Comparison of ENCODE assay signal across 33 mouse cellular contexts in the genomic region with DNA sequence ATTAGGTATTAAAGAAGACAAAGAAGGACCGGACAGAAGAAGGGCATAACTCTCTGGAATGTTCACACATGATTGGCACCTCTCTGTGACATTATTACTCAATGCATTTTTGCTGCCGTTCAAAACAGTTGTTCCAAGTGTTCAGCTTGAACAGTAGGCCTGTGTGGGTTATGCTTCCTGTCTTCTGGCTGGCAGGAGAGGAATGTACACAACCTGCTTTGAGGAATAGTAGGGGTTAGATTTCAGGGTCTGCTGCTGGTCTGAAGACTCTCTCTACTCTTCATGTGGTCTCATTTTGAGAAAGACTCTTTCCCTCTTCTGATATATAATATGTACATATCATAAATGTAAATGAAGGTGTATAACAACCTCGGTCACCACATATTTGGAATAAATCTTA.
DNase-seq lines count a peak whose midpoint lies in the region; ATAC-seq lines count a peak whose summit lies in the region.
"Had no signal": no experiment of that assay in that cellular context is flagged by ENCODE, and none has a peak within 500 bp of the region (broad histone marks: within the 10 kb centered on the region; RNA-seq: fewer than 3 reads in every experiment).

No protein-coding gene starts in this region.

- no peaks in the 10 kb centered on the region for H3K27me3 ChIP-seq in hindbrain, embryonic 12.5 days
- H3K27me3 ChIP-seq in hindbrain, embryonic 13.5 days = no peaks in the 10 kb centered on the region
- H3K27me3 ChIP-seq in embryonic facial prominence, embryonic 15.5 days = no peaks in the 10 kb centered on the region
- H3K27me3 ChIP-seq in limb, embryonic 13.5 days = no peaks in the 10 kb centered on the region
- H3K27me3 ChIP-seq: forebrain, embryonic 15.5 days; midbrain, embryonic 15.5 days; neural tube, embryonic 12.5 days; stomach, embryonic 15.5 days had no signal

- H3K36me3 ChIP-seq in hindbrain, embryonic 12.5 days = no peaks in the 10 kb centered on the region
- no peaks in the 10 kb centered on the region for H3K36me3 ChIP-seq in hindbrain, embryonic 13.5 days
- no peaks in the 10 kb centered on the region for H3K36me3 ChIP-seq in embryonic facial prominence, embryonic 15.5 days
- no peaks in the 10 kb centered on the region for H3K36me3 ChIP-seq in limb, embryonic 13.5 days
- H3K36me3 ChIP-seq: forebrain, embryonic 10.5 days; forebrain, embryonic 15.5 days; hindbrain, embryonic 10.5 days; midbrain, embryonic 10.5 days; midbrain, embryonic 15.5 days; neural tube, embryonic 12.5 days; stomach, embryonic 15.5 days had no signal

- H3K9me3 ChIP-seq in hindbrain, embryonic 12.5 days (replicated peaks) = no peaks in the 10 kb centered on the region
- no peaks in the 10 kb centered on the region for H3K9me3 ChIP-seq in hindbrain, embryonic 13.5 days
- no peaks in the 10 kb centered on the region for H3K9me3 ChIP-seq in embryonic facial prominence, embryonic 15.5 days (replicated peaks)
- H3K9me3 ChIP-seq in limb, embryonic 13.5 days = no peaks in the 10 kb centered on the region
- H3K9me3 ChIP-seq: forebrain, embryonic 10.5 days; forebrain, embryonic 15.5 days; hindbrain, embryonic 10.5 days; midbrain, embryonic 10.5 days; midbrain, embryonic 15.5 days; neural tube, embryonic 12.5 days; stomach, embryonic 15.5 days had no signal

- H3K9ac ChIP-seq in hindbrain, embryonic 12.5 days = no peak overlapping the region
- no peak overlapping the region for H3K9ac ChIP-seq in hindbrain, embryonic 13.5 days
- H3K9ac ChIP-seq in embryonic facial prominence, embryonic 15.5 days = no peak overlapping the region
- H3K9ac ChIP-seq in limb, embryonic 13.5 days = no peak overlapping the region
- H3K9ac ChIP-seq: forebrain, embryonic 15.5 days; liver, embryonic 14.5 days; lung, embryonic 14.5 days; midbrain, embryonic 15.5 days; neural tube, embryonic 12.5 days; stomach, embryonic 15.5 days had no signal

- H3K4me3 ChIP-seq in hindbrain, embryonic 12.5 days = no peak overlapping the region
- H3K4me3 ChIP-seq in hindbrain, embryonic 13.5 days = no peak overlapping the region
- H3K4me3 ChIP-seq in embryonic facial prominence, embryonic 15.5 days (replicated peaks) = no peak overlapping the region
- H3K4me3 ChIP-seq in limb, embryonic 13.5 days = no peak overlapping the region
- H3K4me3 ChIP-seq: forebrain, embryonic 10.5 days; forebrain, embryonic 15.5 days; hindbrain, embryonic 10.5 days; midbrain, embryonic 10.5 days; midbrain, embryonic 15.5 days; neural tube, embryonic 12.5 days; stomach, embryonic 15.5 days had no signal

- H3K4me1 ChIP-seq in hindbrain, embryonic 12.5 days = no peaks in the 10 kb centered on the region
- H3K4me1 ChIP-seq in hindbrain, embryonic 13.5 days (replicated peaks) = no peaks in the 10 kb centered on the region
- no peaks in the 10 kb centered on the region for H3K4me1 ChIP-seq in embryonic facial prominence, embryonic 15.5 days
- peaks cover 24% of the 10 kb centered on the region for H3K4me1 ChIP-seq in limb, embryonic 13.5 days
- H3K4me1 ChIP-seq: forebrain, embryonic 10.5 days; forebrain, embryonic 15.5 days; hindbrain, embryonic 10.5 days; midbrain, embryonic 10.5 days; midbrain, embryonic 15.5 days; neural tube, embryonic 12.5 days; stomach, embryonic 15.5 days had no signal

- ATAC-seq in hindbrain, embryonic 12.5 days (ENCODE audit: low FRiP score) = no peak
- ATAC-seq in hindbrain, embryonic 13.5 days (ENCODE audit: low FRiP score) = no peak
- ATAC-seq in embryonic facial prominence, embryonic 15.5 days (ENCODE audit: insufficient number of reproducible peaks, low FRiP score, low TSS enrichment, low read depth) = peak; percentile 63
- peak; percentile 64 for ATAC-seq in limb, embryonic 13.5 days (ENCODE audit: low FRiP score, low read depth)
- ATAC-seq: activated CD4-positive, CD25-positive, alpha-beta regulatory T cell, adult 4 months; forebrain, embryonic 15.5 days; hindbrain, postnatal 0 days; midbrain, embryonic 15.5 days had no signal

- 0 out of 2 replicates have a peak overlapping the region, but pooled peaks have one; percentile 17 for H3K27ac ChIP-seq in hindbrain, embryonic 12.5 days
- no peak overlapping the region for H3K27ac ChIP-seq in hindbrain, embryonic 13.5 days
- H3K27ac ChIP-seq in embryonic facial prominence, embryonic 15.5 days (replicated peaks) = 0 out of 2 replicates have a peak overlapping the region, but pooled peaks have one; percentile 2
- H3K27ac ChIP-seq in limb, embryonic 13.5 days = peak overlapping the region; percentile 88
- H3K27ac ChIP-seq: forebrain, embryonic 10.5 days; forebrain, embryonic 15.5 days; hindbrain, embryonic 10.5 days; hindbrain, postnatal 0 days; kidney, postnatal 0 days; liver, embryonic 14.5 days; midbrain, embryonic 10.5 days; midbrain, embryonic 15.5 days; neural tube, embryonic 12.5 days; stomach, embryonic 15.5 days had no signal

- H3K4me2 ChIP-seq in hindbrain, embryonic 12.5 days (replicated peaks) = no peak overlapping the region
- H3K4me2 ChIP-seq in hindbrain, embryonic 13.5 days = no peak overlapping the region
- no peak overlapping the region for H3K4me2 ChIP-seq in embryonic facial prominence, embryonic 15.5 days (replicated peaks)
- H3K4me2 ChIP-seq in limb, embryonic 13.5 days (replicated peaks) = no peak overlapping the region; the same call in 1 of the 2 replicates
- H3K4me2 ChIP-seq: forebrain, embryonic 15.5 days; lung, embryonic 14.5 days; midbrain, embryonic 15.5 days; neural tube, embryonic 12.5 days; stomach, embryonic 15.5 days had no signal

- peak; percentile 67 for DNase-seq in Muller cell, postnatal 12 days (ENCODE audit: inconsistent ontology term)
- DNase-seq in T-cell, adult 2 months (ENCODE audit: low spot score) = no peak
- no peak for DNase-seq in heart, adult 9 months (ENCODE audit: low spot score in 2 of 2)
- no peak for DNase-seq in ovary, adult 18-20 months (ENCODE audit: low spot score)
- DNase-seq: adrenal gland, adult 2 months; adrenal gland, postnatal 36 days; cerebellum, adult 18-20 months; cerebellum, postnatal 10 days; heart, postnatal 14 days; kidney, adult 2 months; kidney, postnatal 4 days; layer of hippocampus, postnatal 36 days; liver; lung, embryonic 14.5 days; lung, postnatal 14 days; retina, postnatal 1 day; right cerebral cortex, postnatal 25 days; thymus, postnatal 14 days had no signal

- WGBS in hindbrain, embryonic 12.5 days = 66% methylated on average over 3 of the region's 3 CpGs
- 74% methylated on average over 3 of the region's 3 CpGs for WGBS in hindbrain, embryonic 13.5 days
- 47% methylated on average over 3 of the region's 3 CpGs for WGBS in embryonic facial prominence, embryonic 15.5 days
- 53% methylated on average over 3 of the region's 3 CpGs for WGBS in limb, embryonic 13.5 days

Comparison
In these comparisons a context has a peak if more than half of its experiments do, and no peak if none do; other contexts are left out.
1. ATAC-seq: peak in embryonic facial prominence, embryonic 15.5 days (single experiment) and limb, embryonic 13.5 days (single experiment); none in hindbrain, embryonic 12.5 days (single experiment) and hindbrain, embryonic 13.5 days (single experiment).